Mouse (Mus musculus) midbrain, embryonic 16.5 days (tissue): ENCODE measurements around the gene Tex14. TPM values are rescaled to one million over a fixed set of nuclear protein-coding genes. Genes with fewer than 3 reads are reported as not detected.
"Not testable (repeated sequence)": the region's sequence is repeated elsewhere in the genome, so short reads cannot be mapped to it uniquely, and the experiment has no call there.

ENCODE experiments used
- ATAC-seq: fragments of 200-750 bp; cut with Nextera tagmentation; 2 replicates; pipeline ENCODE4 v1.8.0; 2017; ENCODE audit warnings: moderate TSS enrichment
- H3K27ac ChIP-seq: fragments of 300-500 bp; sonication (generic); 2 replicates; pipeline ENCODE4 v1.5.1; 2014; ENCODE audit warnings: mild to moderate bottlenecking, low read length, mixed read lengths
- H3K27me3 ChIP-seq: fragments of 300-500 bp; sonication (generic); 2 replicates; pipeline ENCODE4 v1.6.1; 2014; ENCODE audit warnings: low read depth, low read length, mixed read lengths; ENCODE audit not compliant: control insufficient read depth, insufficient read depth
- H3K36me3 ChIP-seq: fragments of 300-500 bp; sonication (generic); 2 replicates; pipeline ENCODE4 v1.6.1; 2014; ENCODE audit warnings: mild to moderate bottlenecking, low read length, moderate library complexity, mixed read lengths; ENCODE audit not compliant: control insufficient read depth, insufficient read depth
- H3K4me1 ChIP-seq: fragments of 300-500 bp; sonication (generic); 2 replicates; pipeline ENCODE4 v1.6.1; 2014; ENCODE audit warnings: mild to moderate bottlenecking, low read length, mixed read lengths; ENCODE audit not compliant: control insufficient read depth, insufficient read depth
- H3K4me2 ChIP-seq: fragments of 300-500 bp; sonication (generic); 2 replicates; pipeline ENCODE4 v1.6.1; 2014; ENCODE audit warnings: mild to moderate bottlenecking, low read length, mixed read lengths
- H3K4me3 ChIP-seq: fragments of 300-500 bp; sonication (generic); 2 replicates; pipeline ENCODE4 v1.5.1; 2014; ENCODE audit warnings: low read depth, mild to moderate bottlenecking, low read length, moderate library complexity, mixed read lengths
- H3K9ac ChIP-seq: fragments of 300-500 bp; sonication (generic); 2 replicates; pipeline ENCODE4 v1.6.1; 2014; ENCODE audit warnings: low read depth, low read length, mixed read lengths
- H3K9me3 ChIP-seq: fragments of 300-500 bp; sonication (generic); replicated peaks from 2 replicates; pipeline ENCODE4 v1.6.1; 2014; ENCODE audit warnings: mild to moderate bottlenecking, low read length, mixed read lengths; ENCODE audit not compliant: control insufficient read depth, poor library complexity, severe bottlenecking
- WGBS: fragments of 180-500 bp; shearing (Covaris S2); extraction: QIAGEN DNeasy Blood & Tissue Kit; methylation state at CpG from one replicate; pipeline ENCODE4 v1.1.7; 2014; 5-methylcytosine and 5-hydroxymethylcytosine counted together
- polyA plus RNA-seq: library from polyadenylated mRNA; unstranded; fragments of >200 nt; fragmentation: Nextera tagmentation; extraction: Ambion mirVana; gene quantifications from 2 replicates; pipeline ENCODE4 v1.2.1, GENCODE M21; 2015

Tex14 gene
- polyA plus RNA-seq, 1 experiment from 2014 or later = 0.29 TPM

GRCm38 (mm10) chr11:87479172-87479571, 74.3 kb downstream of the Tex14 start:
- not testable (repeated sequence) for H3K4me2 ChIP-seq

GRCm38 (mm10) chr11:87483796-87484326, 79.0 kb downstream of the Tex14 start:
- Histone ChIP-seq H3K36me3 (no peaks in the 10 kb centered on the region), H3K4me2 (no peak overlapping the region), H3K4me1 (no peaks in the 10 kb centered on the region), H3K9ac (no peak overlapping the region), H3K27me3 (no peaks in the 10 kb centered on the region), H3K27ac (no peak overlapping the region), H3K9me3 (no peaks in the 10 kb centered on the region), H3K4me3 (no peak overlapping the region)
- ATAC-seq = no peak
- WGBS = 74% methylated on average over 3 of the region's 3 CpGs

More at GRCm38 (mm10) chr11:87479172-87479571, 74.3 kb downstream of the Tex14 start:
- not testable (repeated sequence) for ATAC-seq, H3K27me3 ChIP-seq, H3K36me3 ChIP-seq, H3K9ac ChIP-seq, H3K27ac ChIP-seq, H3K4me3 ChIP-seq, H3K9me3 ChIP-seq, H3K4me1 ChIP-seq
- 67% methylated on average over 2 of the region's 2 CpGs for WGBS

GRCm38 (mm10) chr11:87488948-87489347, 84.1 kb downstream of the Tex14 start:
- Histone ChIP-seq H3K9ac (no peak overlapping the region), H3K4me3 (no peak overlapping the region), H3K27ac (no peak overlapping the region), H3K36me3 (no peaks in the 10 kb centered on the region), H3K9me3 (no peaks in the 10 kb centered on the region), H3K4me1 (no peaks in the 10 kb centered on the region), H3K27me3 (no peaks in the 10 kb centered on the region), H3K4me2 (no peak overlapping the region)
- ATAC-seq = no peak
- 79% methylated on average over 3 of the region's 3 CpGs for WGBS

- no peak overlapping the region for H3K4me3 ChIP-seq
- no peaks in the 10 kb centered on the region for H3K27me3 ChIP-seq
- no peaks in the 10 kb centered on the region for H3K9me3 ChIP-seq
- no peak overlapping the region for H3K4me2 ChIP-seq
- H3K27ac ChIP-seq = no peak overlapping the region
- no peak overlapping the region for H3K9ac ChIP-seq
- no peaks in the 10 kb centered on the region for H3K36me3 ChIP-seq
- WGBS = 52% methylated on average over 5 of the region's 5 CpGs
- no peaks in the 10 kb centered on the region for H3K4me1 ChIP-seq
- no peak for ATAC-seq
These were observed 99.9 kb downstream of the Tex14 start for GRCm38 (mm10) chr11:87504690-87505214.

- H3K27me3 ChIP-seq = no peaks in the 10 kb centered on the region
- ATAC-seq = no peak
- no peaks in the 10 kb centered on the region for H3K9me3 ChIP-seq
- no peak overlapping the region for H3K4me3 ChIP-seq
- H3K4me1 ChIP-seq = no peaks in the 10 kb centered on the region
- WGBS = 79% methylated on average over 3 of the region's 3 CpGs
- H3K9ac ChIP-seq = no peak overlapping the region
- no peak overlapping the region for H3K27ac ChIP-seq
- H3K36me3 ChIP-seq = no peaks in the 10 kb centered on the region
- H3K4me2 ChIP-seq = no peak overlapping the region
These were observed 101.6 kb downstream of the Tex14 start for GRCm38 (mm10) chr11:87506502-87506901.

- H3K4me3 ChIP-seq = no peak overlapping the region
- H3K4me1 ChIP-seq = no peaks in the 10 kb centered on the region
- H3K9ac ChIP-seq = no peak overlapping the region
- H3K4me2 ChIP-seq = no peak overlapping the region
- no peak overlapping the region for H3K27ac ChIP-seq
- H3K27me3 ChIP-seq = no peaks in the 10 kb centered on the region
- no peak for ATAC-seq
- no peaks in the 10 kb centered on the region for H3K36me3 ChIP-seq
- H3K9me3 ChIP-seq = no peaks in the 10 kb centered on the region
These were observed 102.2 kb downstream of the Tex14 start for GRCm38 (mm10) chr11:87507043-87507442.

- WGBS = 20% methylated on average over 2 of the region's 2 CpGs
- Histone ChIP-seq H3K9ac (no peak overlapping the region), H3K9me3 (no peaks in the 10 kb centered on the region), H3K27ac (no peak overlapping the region), H3K36me3 (no peaks in the 10 kb centered on the region), H3K4me1 (no peaks in the 10 kb centered on the region; the same call in 1 of the 2 replicates), H3K27me3 (no peaks in the 10 kb centered on the region), H3K4me2 (no peak overlapping the region), H3K4me3 (no peak overlapping the region)
- ATAC-seq = no peak
These were observed 114.4 kb downstream of the Tex14 start for GRCm38 (mm10) chr11:87519260-87519659.

GRCm38 (mm10) chr11:87523466-87523865, 118.6 kb downstream of the Tex14 start:
- no peak overlapping the region for H3K27ac ChIP-seq
- WGBS = 52% methylated on average over 5 of the region's 5 CpGs
- ATAC-seq = no peak
- H3K4me3 ChIP-seq = no peak overlapping the region
- no peak overlapping the region for H3K9ac ChIP-seq
- no peaks in the 10 kb centered on the region for H3K27me3 ChIP-seq
- H3K4me1 ChIP-seq = no peaks in the 10 kb centered on the region; the same call in 1 of the 2 replicates
- no peaks in the 10 kb centered on the region for H3K36me3 ChIP-seq
- H3K4me2 ChIP-seq = no peak overlapping the region
- H3K9me3 ChIP-seq = no peaks in the 10 kb centered on the region

- no peak overlapping the region for H3K4me2 ChIP-seq
- no peak overlapping the region for H3K27ac ChIP-seq
- H3K27me3 ChIP-seq = no peaks in the 10 kb centered on the region
- no peak overlapping the region for H3K9ac ChIP-seq
- no peak for ATAC-seq
- no peaks in the 10 kb centered on the region for H3K36me3 ChIP-seq
- no peak overlapping the region for H3K4me3 ChIP-seq
- no peaks in the 10 kb centered on the region for H3K9me3 ChIP-seq
- no peaks in the 10 kb centered on the region; the same call in 1 of the 2 replicates for H3K4me1 ChIP-seq
These were observed 119.1 kb downstream of the Tex14 start for GRCm38 (mm10) chr11:87523967-87524366.
